Mouse (Mus musculus) MEL (cell line): ENCODE measurements around the gene Bbs5.

Experiments used
- GATA1 ChIP-seq: IDR thresholded peaks from 2 replicates; pipeline ENCODE4 v1.6.1; 2011; ENCODE audit warnings: low read depth, low read length, improper control_type of control experiment
- MAX ChIP-seq: IDR thresholded peaks from 2 replicates; pipeline ENCODE4 v1.6.1; 2011; ENCODE audit warnings: low read length, improper control_type of control experiment
- USF1 ChIP-seq: IDR thresholded peaks from 2 replicates; pipeline ENCODE4 v1.6.1; 2014; ENCODE audit warnings: low read depth, mild to moderate bottlenecking, inconsistent platforms, low read length, improper control_type of control experiment, moderate library complexity
- ZNF384 ChIP-seq: IDR thresholded peaks from 2 replicates; pipeline ENCODE4 v1.6.1; 2012; ENCODE audit warnings: low read depth, mild to moderate bottlenecking, inconsistent platforms, low read length, improper control_type of control experiment

- TF ChIP-seq ZNF384 (no peak), USF1 (no peak), MAX (no peak), GATA1 (no peak)
Observed at GRCm38 (mm10) chr2:69712171-69712570, 65.2 kb downstream of the Bbs5 start.
